Mouse (Mus musculus) heart, embryonic 14.5 days (tissue): Measurements from ENCODE around the gene Gga1. TPM values are rescaled to one million over a fixed set of nuclear protein-coding genes. Genes with fewer than 3 reads are reported as not detected.
"Not testable (repeated sequence)": the region's sequence is repeated elsewhere in the genome, so short reads cannot be mapped to it uniquely, and the experiment has no call there.

Source experiments
- ATAC-seq: fragments of 200-750 bp; cut with Nextera tagmentation; 2 replicates; pipeline ENCODE4 v1.8.0; 2017; ENCODE audit warnings: low read depth, moderate TSS enrichment; ENCODE audit not compliant: insufficient number of reproducible peaks, insufficient read depth, low FRiP score
- H3K27ac ChIP-seq, 2 experiments: fragments of 200-500 bp in 1 of 2; fragments of 300-500 bp in 1 of 2; sonication (generic) in 1 of 2; replicated peaks in 1 of 2; 2 replicates each; pipeline ENCODE4 v1.5.1; 2012 to 2014; ENCODE audit warnings: low read depth in 2 of 2, low read length in 2 of 2, control low read depth in 1 of 2, mild to moderate bottlenecking in 1 of 2, mixed read lengths in 1 of 2; ENCODE audit not compliant: control insufficient read depth in 1 of 2, insufficient read depth in 1 of 2
- H3K27me3 ChIP-seq: fragments of 300-500 bp; sonication (generic); 2 replicates; pipeline ENCODE4 v1.6.1; 2014; ENCODE audit warnings: mild to moderate bottlenecking, low read length, control low read depth; ENCODE audit not compliant: control insufficient read depth, insufficient read depth
- H3K36me3 ChIP-seq: fragments of 300-500 bp; sonication (generic); 2 replicates; pipeline ENCODE4 v1.6.1; 2014; ENCODE audit warnings: mild to moderate bottlenecking, control low read depth, low read length, mixed read lengths; ENCODE audit not compliant: control insufficient read depth, insufficient read depth
- H3K4me1 ChIP-seq, 2 experiments: fragments of 200-500 bp in 1 of 2; fragments of 300-500 bp in 1 of 2; sonication (generic) in 1 of 2; 2 replicates each; pipeline ENCODE4 v1.6.1; 2012 to 2014; ENCODE audit warnings: low read length in 2 of 2, control low read depth in 1 of 2, mixed read lengths in 1 of 2; ENCODE audit not compliant: control insufficient read depth in 2 of 2, insufficient read depth in 2 of 2
- H3K4me2 ChIP-seq: fragments of 300-500 bp; sonication (generic); 2 replicates; pipeline ENCODE4 v1.6.1; 2014; ENCODE audit warnings: mild to moderate bottlenecking, low read length
- H3K4me3 ChIP-seq, 2 experiments: fragments of 200-500 bp in 1 of 2; fragments of 300-500 bp in 1 of 2; sonication (generic) in 1 of 2; 2 replicates each; pipeline ENCODE4 v1.5.1; 2012 to 2014; ENCODE audit warnings: low read length in 2 of 2, mild to moderate bottlenecking in 2 of 2, control low read depth in 1 of 2, low read depth in 1 of 2, moderate library complexity in 1 of 2; ENCODE audit not compliant: control insufficient read depth in 1 of 2, insufficient read depth in 1 of 2
- H3K9ac ChIP-seq: fragments of 300-500 bp; sonication (generic); 2 replicates; pipeline ENCODE4 v1.6.1; 2014; ENCODE audit warnings: mild to moderate bottlenecking, low read length
- H3K9me3 ChIP-seq: fragments of 300-500 bp; sonication (generic); 2 replicates; pipeline ENCODE4 v1.6.1; 2016; ENCODE audit warnings: low read length, control low read depth; ENCODE audit not compliant: control insufficient read depth
- whole genome bisulfite sequencing: fragments of 180-500 bp; shearing (Covaris S2); extraction: QIAGEN DNeasy Blood & Tissue Kit; methylation state at CpG from one replicate; pipeline ENCODE4 v1.1.7; 2014; 5-methylcytosine and 5-hydroxymethylcytosine counted together
- polyA plus RNA-seq: library from polyadenylated mRNA; unstranded; fragments of >200 nt; fragmentation: Nextera tagmentation; extraction: Ambion mirVana; gene quantifications from 2 replicates; pipeline ENCODE4 v1.2.1, GENCODE M21; 2014

Gga1 gene
- polyA plus RNA-seq, 1 experiment from 2014 or later = 33.2 TPM

GRCm38 (mm10) chr15:78846805-78847204, 30.2 kb upstream of the Gga1 start:
- H3K9ac ChIP-seq, H3K9me3 ChIP-seq, H3K4me3 ChIP-seq, H3K27ac ChIP-seq, ATAC-seq, H3K4me2 ChIP-seq, H3K27me3 ChIP-seq: not testable (repeated sequence)
- Histone ChIP-seq H3K36me3 (peaks cover 39% of the 10 kb centered on the region), H3K4me1 (peaks cover 30 to 51% of the 10 kb centered on the region in 2 experiments)
- 79% methylated on average over 6 of the region's 7 CpGs for WGBS

DNA sequence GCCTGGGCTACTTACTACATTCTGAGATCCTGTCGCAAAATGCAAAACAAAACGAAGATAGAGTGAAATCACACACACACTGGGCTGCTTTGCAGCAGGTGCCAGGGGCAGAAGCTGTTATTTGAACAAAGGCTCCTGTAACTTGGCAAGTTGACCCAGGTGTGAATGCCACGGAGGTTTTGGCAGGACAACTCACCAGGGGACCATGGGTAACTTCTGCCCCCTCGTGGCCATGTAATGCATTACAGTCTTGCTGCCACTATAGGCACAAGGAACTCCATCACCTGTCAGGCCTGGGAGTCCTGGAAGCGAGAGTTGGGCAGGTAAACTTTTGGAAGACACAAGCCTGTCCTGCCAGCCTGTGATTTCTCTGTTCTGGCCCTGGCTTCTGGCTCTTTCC, 28.5 kb upstream of the Gga1 start:
- H3K9me3 ChIP-seq = no peaks in the 10 kb centered on the region
- no peak overlapping the region for H3K4me3 ChIP-seq
- 34% methylated on average over 5 of the region's 5 CpGs for WGBS
- peaks cover 39% of the 10 kb centered on the region for H3K36me3 ChIP-seq
- no peak overlapping the region for H3K27ac ChIP-seq
- no peak for ATAC-seq
- H3K4me2 ChIP-seq = no peak overlapping the region
- no peaks in the 10 kb centered on the region for H3K27me3 ChIP-seq
- H3K9ac ChIP-seq = no peak overlapping the region
- H3K4me1 ChIP-seq = peaks cover 30 to 46% of the 10 kb centered on the region in 2 experiments

DNA sequence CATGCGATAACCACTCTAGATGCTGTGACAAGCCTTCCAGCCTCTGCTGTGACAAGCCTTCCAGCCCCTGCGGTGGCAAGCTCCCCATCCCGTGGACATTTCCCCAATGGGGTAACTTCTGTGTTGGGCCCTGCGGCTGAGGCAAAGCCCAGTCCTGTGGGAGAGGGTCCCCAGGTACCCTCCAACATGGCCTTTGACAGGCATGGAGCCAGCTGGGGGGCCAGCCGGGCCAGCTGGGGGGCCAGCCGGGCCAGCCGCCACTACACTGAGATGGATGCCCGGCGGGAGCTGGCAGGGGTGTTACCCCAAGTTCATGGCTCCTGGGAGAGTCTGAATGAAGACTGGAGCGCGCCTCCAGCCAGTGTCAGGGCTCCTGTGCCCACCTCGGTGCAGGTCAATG, 27.5 kb upstream of the Gga1 start:
- Histone ChIP-seq H3K9me3 (no peaks in the 10 kb centered on the region), H3K27ac (no peak overlapping the region), H3K4me2 (no peak overlapping the region), H3K4me3 (no peak overlapping the region), H3K9ac (no peak overlapping the region), H3K4me1 (peaks cover 29 to 39% of the 10 kb centered on the region in 2 experiments), H3K36me3 (peaks cover 39% of the 10 kb centered on the region), H3K27me3 (no peaks in the 10 kb centered on the region)
- no peak for ATAC-seq
- 85% methylated on average over 12 of the region's 12 CpGs for WGBS

GRCm38 (mm10) chr15:78850059-78850824, 26.7 kb upstream of the Gga1 start:
- H3K4me1 ChIP-seq = peaks cover 23 to 34% of the 10 kb centered on the region in 2 experiments

GRCm38 (mm10) chr15:78850944-78851343, 26.0 kb upstream of the Gga1 start:
- Histone ChIP-seq H3K4me3 (no peak overlapping the region), H3K4me1 (peaks cover 16 to 26% of the 10 kb centered on the region in 2 experiments), H3K27ac (no peak overlapping the region), H3K9me3 (no peaks in the 10 kb centered on the region), H3K4me2 (no peak overlapping the region), H3K27me3 (no peaks in the 10 kb centered on the region; the same call in 1 of the 2 replicates), H3K36me3 (peaks cover 39% of the 10 kb centered on the region), H3K9ac (no peak overlapping the region)
- ATAC-seq = 0 out of 2 replicates have a peak, but pooled peaks have one; percentile 5
- 46% methylated on average over 6 of the region's 6 CpGs for WGBS

More at GRCm38 (mm10) chr15:78850059-78850824, 26.7 kb upstream of the Gga1 start:
- Histone ChIP-seq H3K9ac (no peak overlapping the region), H3K4me3 (no peak overlapping the region), H3K27me3 (no peaks in the 10 kb centered on the region), H3K27ac (no peak overlapping the region), H3K36me3 (peaks cover 39% of the 10 kb centered on the region), H3K4me2 (no peak overlapping the region), H3K9me3 (no peaks in the 10 kb centered on the region)
- 0 out of 2 replicates have a peak, but pooled peaks have one; percentile 0 for ATAC-seq
- WGBS = 63% methylated on average over 15 of the region's 15 CpGs

GRCm38 (mm10) chr15:78851505-78852153, 25.4 kb upstream of the Gga1 start:
- peak; percentile 41 for ATAC-seq
- H3K4me2 ChIP-seq = no peak overlapping the region
- no peak overlapping the region for H3K27ac ChIP-seq
- peaks cover 32% of the 10 kb centered on the region for H3K36me3 ChIP-seq
- H3K27me3 ChIP-seq = no peaks in the 10 kb centered on the region; the same call in 1 of the 2 replicates
- H3K9ac ChIP-seq = no peak overlapping the region
- H3K4me3 ChIP-seq = no peak overlapping the region
- no peaks in the 10 kb centered on the region for H3K9me3 ChIP-seq
- 4% methylated on average over 13 of the region's 13 CpGs for WGBS
- peaks cover 12 to 20% of the 10 kb centered on the region in 2 experiments for H3K4me1 ChIP-seq

GRCm38 (mm10) chr15:78855303-78855965, 21.6 kb upstream of the Gga1 start, which contains the start of gene Lgals2:
Gene Lgals2 (minus strand): TSS chr15:78855529.
- Histone ChIP-seq H3K4me3 (no peak within 1 kb of the TSS), H3K9ac (no peak within 1 kb of the TSS), H3K27ac (no peak within 1 kb of the TSS), H3K4me1 (peaks cover 12 to 13% of the 10 kb centered on the region in 2 experiments), H3K4me2 (no peak within 1 kb of the TSS), H3K27me3 (no peaks in the 10 kb centered on the region; the same call in 1 of the 2 replicates), H3K9me3 (no peaks in the 10 kb centered on the region), H3K36me3 (0 out of 2 replicates have a peak, but pooled peaks cover under 1% of the 10 kb centered on the region)
- WGBS = 65% methylated on average over 8 of the region's 8 CpGs
- no peak for ATAC-seq
